Mouse (Mus musculus): ENCODE data around the gene Vps8.

DNA sequence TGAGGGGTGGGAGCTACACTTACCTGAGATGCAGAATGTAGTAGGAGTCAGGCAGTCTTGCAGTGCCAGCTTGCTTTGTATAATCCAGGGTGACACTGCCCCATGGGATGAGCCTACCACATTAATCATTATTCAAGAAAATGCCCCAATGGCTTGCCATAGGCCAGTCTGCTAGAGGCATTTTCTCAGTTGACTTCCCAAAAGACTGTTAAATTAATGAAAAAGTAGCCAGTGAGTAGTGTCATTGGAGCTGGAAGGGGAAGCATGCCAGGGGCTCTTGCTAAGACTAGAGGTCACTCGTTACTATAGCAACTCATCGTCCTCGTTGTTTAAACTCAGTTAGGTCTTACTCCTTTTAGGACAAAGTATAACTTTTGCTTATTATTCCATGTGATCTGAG is 130.6 kb downstream of the Vps8 start:
- TF ChIP-seq POLR2A (IDR thresholded peaks at IDR 0.05; ENCODE audit: low read depth, low read length) (no peak), CTCF (IDR thresholded peaks at IDR 0.05; ENCODE audit: extremely low read depth, insufficient read depth, insufficient read length, insufficient replicate concordance) (no peak)

Data from spleen, adult 2 months (tissue).